Mouse (Mus musculus) limb, embryonic 11.5 days (tissue): Measurements from ENCODE around the gene Stoml1. TPM values are rescaled to one million over a fixed set of nuclear protein-coding genes. Genes with fewer than 3 reads are reported as not detected.
A peak's percentile ranks its signal among the peaks of the same experiment; 100 is the strongest.

Source experiments
- ATAC-seq: fragments of 200-750 bp; cut with Nextera tagmentation; 2 replicates; pipeline ENCODE4 v1.8.0; 2017; ENCODE audit warnings: low read depth; ENCODE audit not compliant: insufficient number of reproducible peaks, low FRiP score, low TSS enrichment
- DNase-seq: peaks from one replicate; pipeline ENCODE4 v3.0.0-alpha.2; 2015; ENCODE audit warnings: low spot score
- H3K27ac ChIP-seq: fragments of 300-500 bp; sonication (generic); replicated peaks from 2 replicates; pipeline ENCODE4 v1.5.1; 2014; ENCODE audit warnings: low read depth, mild to moderate bottlenecking, low read length
- H3K27me3 ChIP-seq: fragments of 300-500 bp; sonication (generic); 2 replicates; pipeline ENCODE4 v1.6.1; 2014; ENCODE audit warnings: mild to moderate bottlenecking, low read length, mixed read lengths; ENCODE audit not compliant: control insufficient read depth, insufficient read depth
- H3K36me3 ChIP-seq: fragments of 300-500 bp; sonication (generic); 2 replicates; pipeline ENCODE4 v1.6.1; 2014; ENCODE audit warnings: mild to moderate bottlenecking, low read length, moderate library complexity, mixed read lengths; ENCODE audit not compliant: control insufficient read depth, insufficient read depth
- H3K4me1 ChIP-seq: fragments of 300-500 bp; sonication (generic); 2 replicates; pipeline ENCODE4 v1.6.1; 2014; ENCODE audit warnings: low read length, mixed read lengths; ENCODE audit not compliant: control insufficient read depth, insufficient read depth
- H3K4me2 ChIP-seq: fragments of 300-500 bp; sonication (generic); 2 replicates; pipeline ENCODE4 v1.6.1; 2014; ENCODE audit warnings: low read depth, mild to moderate bottlenecking, moderate library complexity; ENCODE audit not compliant: severe bottlenecking
- H3K4me3 ChIP-seq: fragments of 300-500 bp; sonication (generic); 2 replicates; pipeline ENCODE4 v1.5.1; 2014; ENCODE audit warnings: low read depth, low read length
- H3K9ac ChIP-seq: fragments of 300-500 bp; sonication (generic); 2 replicates; pipeline ENCODE4 v1.6.1; 2014; ENCODE audit warnings: mild to moderate bottlenecking, low read length
- H3K9me3 ChIP-seq: fragments of 300-500 bp; sonication (generic); 2 replicates; pipeline ENCODE4 v1.6.1; 2016; ENCODE audit warnings: low read length; ENCODE audit not compliant: control insufficient read depth
- WGBS: fragments of 180-500 bp; shearing (Covaris S2); extraction: QIAGEN DNeasy Blood & Tissue Kit; methylation state at CpG from one replicate; pipeline ENCODE4 v1.1.7; 2014; 5-methylcytosine and 5-hydroxymethylcytosine counted together
- microRNA-seq: library from miRNA; unstranded; fragments of <30 nt; microRNA quantifications from one replicate; pipeline ENCODE4, GENCODE M21; 2016
- polyA plus RNA-seq: library from polyadenylated mRNA; unstranded; fragments of >200 nt; fragmentation: Nextera tagmentation; extraction: Ambion mirVana; gene quantifications from 2 replicates; pipeline ENCODE4 v1.2.1, GENCODE M21; 2014

The Stoml1 gene
- polyA plus RNA-seq, 1 experiment from 2014 or later = 19.2 TPM

- Histone ChIP-seq H3K9ac (no peak overlapping the region), H3K36me3 (no peaks in the 10 kb centered on the region), H3K4me2 (no peak overlapping the region), H3K27ac (peak overlapping the region; percentile 56; the same call in 1 of the 2 replicates), H3K4me3 (no peak overlapping the region), H3K27me3 (no peaks in the 10 kb centered on the region), H3K4me1 (peaks cover 54% of the 10 kb centered on the region), H3K9me3 (no peaks in the 10 kb centered on the region)
- peak; percentile 67 for DNase-seq
- 6% methylated on average over 6 of the region's 6 CpGs for WGBS
- ATAC-seq = 0 out of 2 replicates have a peak, but pooled peaks have one; percentile 45
These were observed 52.7 kb downstream of the Stoml1 start for GRCm38 (mm10) chr9:58305686-58306085.

GRCm38 (mm10) chr9:58308395-58308794, 55.4 kb downstream of the Stoml1 start:
- peaks cover 9% of the 10 kb centered on the region for H3K27me3 ChIP-seq
- H3K9ac ChIP-seq = 0 out of 2 replicates have a peak overlapping the region, but pooled peaks have one; percentile 12
- peak overlapping the region; percentile 15; the same call in 1 of the 2 replicates for H3K27ac ChIP-seq
- no peak for DNase-seq
- no peaks in the 10 kb centered on the region for H3K36me3 ChIP-seq
- 33% methylated on average over 6 of the region's 6 CpGs for WGBS
- no peaks in the 10 kb centered on the region; the same call in 1 of the 2 replicates for H3K9me3 ChIP-seq
- no peak overlapping the region for H3K4me3 ChIP-seq
- H3K4me1 ChIP-seq = peaks cover 68% of the 10 kb centered on the region
- peak overlapping the region; percentile 4; the same call in 1 of the 2 replicates for H3K4me2 ChIP-seq
- ATAC-seq = no peak

- Histone ChIP-seq H3K4me3 (no peak overlapping the region), H3K9ac (no peak overlapping the region), H3K27me3 (peaks cover 9% of the 10 kb centered on the region), H3K27ac (no peak overlapping the region), H3K4me2 (no peak overlapping the region), H3K9me3 (no peaks in the 10 kb centered on the region; the same call in 1 of the 2 replicates), H3K36me3 (no peaks in the 10 kb centered on the region), H3K4me1 (peaks cover 64% of the 10 kb centered on the region)
- DNase-seq (no peak), ATAC-seq (no peak)
- WGBS = 80% methylated on average over 14 of the region's 14 CpGs
These were observed 57.2 kb downstream of the Stoml1 start for GRCm38 (mm10) chr9:58310043-58310660.

- ATAC-seq (no peak), DNase-seq (peak; percentile 58)
- H3K36me3 ChIP-seq = no peaks in the 10 kb centered on the region
- peaks cover 56% of the 10 kb centered on the region for H3K4me1 ChIP-seq
- peak overlapping the region; percentile 72; the same call in 1 of the 2 replicates for H3K9ac ChIP-seq
- no peak overlapping the region for H3K27ac ChIP-seq
- 57% methylated on average over 33 of the region's 33 CpGs for WGBS
- peaks cover 9% of the 10 kb centered on the region for H3K27me3 ChIP-seq
- H3K4me2 ChIP-seq = peak overlapping the region; percentile 93
- no peaks in the 10 kb centered on the region; the same call in 1 of the 2 replicates for H3K9me3 ChIP-seq
- H3K4me3 ChIP-seq = peak overlapping the region; percentile 54
These were observed 58.4 kb downstream of the Stoml1 start for GRCm38 (mm10) chr9:58311191-58311910.

Small RNA genes lying within 50 kb of the gene (microRNA-seq; reads per million reads assigned to microRNA genes)
- gene Mir6385 = not detected

Other genes with a start within 250 kb of the Stoml1 start
- gene Cyp11a1, start 246.8 kb upstream of the Stoml1 start, polyA plus RNA-seq = 0.12 TPM in 1 of 2 replicates, not detected in the other
- gene Stra6, start 189.4 kb upstream of the Stoml1 start, polyA plus RNA-seq = 53.7 and 57.5 TPM in 2 replicates
- gene Ccdc33, start 134.3 kb upstream of the Stoml1 start, polyA plus RNA-seq = 0.17 TPM in 1 of 2 replicates, not detected in the other
- 30.8 and 37.6 TPM in 2 replicates for gene Islr, start 48.9 kb upstream of the Stoml1 start, polyA plus RNA-seq
- gene Islr2, start 48.8 kb upstream of the Stoml1 start, polyA plus RNA-seq = 0.48 and 0.60 TPM in 2 replicates
- 18.7 and 19.6 TPM in 2 replicates for gene Pml, start 3.4 kb upstream of the Stoml1 start, polyA plus RNA-seq
- 15.1 and 16.0 TPM in 2 replicates for gene Loxl1, start 60.0 kb downstream of the Stoml1 start, polyA plus RNA-seq
- gene Tbc1d21, start 117.3 kb downstream of the Stoml1 start, polyA plus RNA-seq = not detected in 2 replicates
- 1.7 and 2.2 TPM in 2 replicates for gene Insyn1, start 235.4 kb downstream of the Stoml1 start, polyA plus RNA-seq